Mouse (Mus musculus) midbrain, embryonic 13.5 days (tissue): ENCODE data around the gene Sprr2b. TPM values are rescaled to one million over a fixed set of nuclear protein-coding genes. Genes with fewer than 3 reads are reported as not detected.

Source experiments
- ATAC-seq: fragments of 200-750 bp; cut with Nextera tagmentation; 2 replicates; pipeline ENCODE4 v1.8.0; 2017; ENCODE audit warnings: mild to moderate bottlenecking, moderate TSS enrichment, moderate library complexity
- H3K27ac ChIP-seq: fragments of 300-500 bp; sonication (generic); 2 replicates; pipeline ENCODE4 v1.5.1; 2015; ENCODE audit warnings: inconsistent platforms, mild to moderate bottlenecking, moderate library complexity
- H3K27me3 ChIP-seq: fragments of 300-500 bp; sonication (generic); 2 replicates; pipeline ENCODE4 v1.6.1; 2015; ENCODE audit warnings: mild to moderate bottlenecking, inconsistent platforms
- H3K36me3 ChIP-seq: fragments of 300-500 bp; sonication (generic); 2 replicates; pipeline ENCODE4 v1.6.1; 2015; ENCODE audit warnings: mild to moderate bottlenecking, inconsistent platforms
- H3K4me1 ChIP-seq: fragments of 300-500 bp; sonication (generic); replicated peaks from 2 replicates; pipeline ENCODE4 v1.6.1; 2015; ENCODE audit warnings: inconsistent platforms
- H3K4me2 ChIP-seq: fragments of 300-500 bp; sonication (generic); replicated peaks from 2 replicates; pipeline ENCODE4 v1.6.1; 2015; ENCODE audit warnings: moderate library complexity, mild to moderate bottlenecking, inconsistent platforms
- H3K4me3 ChIP-seq: fragments of 300-500 bp; sonication (generic); replicated peaks from 2 replicates; pipeline ENCODE4 v1.5.1; 2015; ENCODE audit warnings: mild to moderate bottlenecking, inconsistent platforms
- H3K9ac ChIP-seq: fragments of 300-500 bp; sonication (generic); replicated peaks from 2 replicates; pipeline ENCODE4 v1.6.1; 2015; ENCODE audit warnings: mild to moderate bottlenecking, inconsistent platforms
- H3K9me3 ChIP-seq: fragments of 300-500 bp; sonication (generic); 2 replicates; pipeline ENCODE4 v1.6.1; 2016; ENCODE audit warnings: mild to moderate bottlenecking, inconsistent platforms
- WGBS: fragments of 180-500 bp; shearing (Covaris S2); methylation state at CpG from one replicate; pipeline ENCODE4 v1.1.7; 2015; 5-methylcytosine and 5-hydroxymethylcytosine counted together
- polyA plus RNA-seq: library from polyadenylated mRNA; unstranded; fragments of >200 nt; fragmentation: Nextera tagmentation; extraction: Ambion mirVana; gene quantifications from 2 replicates; pipeline ENCODE4 v1.2.1, GENCODE M21; 2015

The Sprr2b gene
- polyA plus RNA-seq, 1 experiment from 2014 or later, result not detected

DNA sequence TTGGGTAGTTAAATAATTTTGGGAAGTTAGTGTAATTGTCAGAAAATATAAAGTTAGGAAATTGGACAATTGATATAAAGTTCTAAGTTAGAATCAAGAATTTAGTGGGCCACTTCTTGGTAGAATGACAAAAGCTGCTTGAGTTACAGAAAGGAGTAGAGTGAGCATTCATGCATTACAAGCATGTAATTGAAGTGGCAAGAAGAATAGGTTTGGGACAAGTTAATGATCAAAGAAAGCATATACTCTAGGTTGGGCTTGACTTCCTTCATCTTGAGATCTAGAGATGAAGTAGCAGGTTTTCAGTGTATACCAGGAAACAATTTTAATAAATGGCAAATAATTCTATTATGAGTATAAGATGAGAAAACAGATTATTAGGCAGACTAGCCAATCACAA lies 45.2 kb downstream of the Sprr2b start:
- Histone ChIP-seq H3K9me3 (peaks cover 5% of the 10 kb centered on the region), H3K4me1 (no peaks in the 10 kb centered on the region), H3K36me3 (no peaks in the 10 kb centered on the region), H3K9ac (no peak overlapping the region), H3K27me3 (no peaks in the 10 kb centered on the region), H3K4me2 (no peak overlapping the region), H3K4me3 (no peak overlapping the region), H3K27ac (no peak overlapping the region)
- no peak for ATAC-seq

DNA sequence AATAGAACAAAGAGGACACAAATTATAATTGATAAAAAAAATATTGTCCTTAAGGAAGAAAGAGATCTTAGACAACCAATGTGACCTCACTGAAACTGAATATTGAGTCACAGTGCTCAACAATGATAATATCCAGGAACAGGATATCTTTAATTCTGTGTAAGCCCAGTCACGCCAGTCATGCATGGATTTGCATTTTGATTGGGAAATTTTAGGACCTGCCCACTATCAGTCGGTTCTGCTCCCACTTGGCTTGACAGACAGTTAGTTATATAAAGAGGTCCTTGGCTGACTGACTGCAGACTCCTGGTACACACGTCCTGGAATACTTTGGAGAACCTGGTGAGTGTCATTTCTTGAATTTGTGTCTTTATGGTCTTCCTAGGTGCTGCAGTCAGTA lies 48.5 kb downstream of the Sprr2b start, which contains the start of gene Sprr2f:
Sprr2f (plus strand) TSS at position 301 of the 400 bp plus-strand sequence.
- WGBS, result 58% methylated on average over 3 of the region's 3 CpGs
- H3K9ac ChIP-seq, result no peak within 1 kb of the TSS
- no peaks in the 10 kb centered on the region for H3K9me3 ChIP-seq
- no peak for ATAC-seq
- H3K36me3 ChIP-seq, result no peaks in the 10 kb centered on the region
- no peak within 1 kb of the TSS for H3K4me3 ChIP-seq
- no peaks in the 10 kb centered on the region for H3K4me1 ChIP-seq
- no peak within 1 kb of the TSS for H3K27ac ChIP-seq
- no peak within 1 kb of the TSS for H3K4me2 ChIP-seq
- no peaks in the 10 kb centered on the region for H3K27me3 ChIP-seq

Other genes with a start within 250 kb of the Sprr2b start
- gene Lor, start 233.5 kb upstream of the Sprr2b start, polyA plus RNA-seq, result 2.5 and 3.7 TPM in 2 replicates
- gene Prr9, start 192.7 kb upstream of the Sprr2b start, polyA plus RNA-seq, result not detected in 2 replicates
- gene Lelp1, start 173.9 kb upstream of the Sprr2b start, polyA plus RNA-seq, result not detected in 2 replicates
- not detected in 2 replicates for gene Sprr2a1, start 100.8 kb upstream of the Sprr2b start, polyA plus RNA-seq
- not detected in 2 replicates for gene Sprr2a2, start 100.7 kb upstream of the Sprr2b start, polyA plus RNA-seq
- gene Sprr2a3, start 31.2 kb upstream of the Sprr2b start, polyA plus RNA-seq, result not detected in 2 replicates
- not detected in 2 replicates for gene Sprr2d, start 22.5 kb downstream of the Sprr2b start, polyA plus RNA-seq
- not detected in 2 replicates for gene Sprr2e, start 35.5 kb downstream of the Sprr2b start, polyA plus RNA-seq
- not detected in 2 replicates for gene Sprr2f, start 48.6 kb downstream of the Sprr2b start, polyA plus RNA-seq
- gene Sprr2h, start 69.1 kb downstream of the Sprr2b start, polyA plus RNA-seq, result not detected in 2 replicates
- gene Sprr2i, start 91.4 kb downstream of the Sprr2b start, polyA plus RNA-seq, result not detected in 2 replicates
- gene Sprr2j-ps, start 101.5 kb downstream of the Sprr2b start, polyA plus RNA-seq, result not detected in 2 replicates
- 9.8 and 12.0 TPM in 2 replicates for gene Gm9774, start 112.8 kb downstream of the Sprr2b start, polyA plus RNA-seq
- gene Sprr2k, start 116.0 kb downstream of the Sprr2b start, polyA plus RNA-seq, result not detected in 2 replicates
- gene Sprr1b, start 122.2 kb downstream of the Sprr2b start, polyA plus RNA-seq, result not detected in 2 replicates
- not detected in 2 replicates for gene Sprr3, start 142.1 kb downstream of the Sprr2b start, polyA plus RNA-seq
- not detected in 2 replicates for gene Sprr1a, start 169.3 kb downstream of the Sprr2b start, polyA plus RNA-seq
- gene Sprr4, start 183.9 kb downstream of the Sprr2b start, polyA plus RNA-seq, result not detected in 2 replicates
- gene 2310046K23Rik, start 217.9 kb downstream of the Sprr2b start, polyA plus RNA-seq, result not detected in 2 replicates